Mouse (Mus musculus): ENCODE results near the gene Tmem164.

The Tmem164 gene

DNA sequence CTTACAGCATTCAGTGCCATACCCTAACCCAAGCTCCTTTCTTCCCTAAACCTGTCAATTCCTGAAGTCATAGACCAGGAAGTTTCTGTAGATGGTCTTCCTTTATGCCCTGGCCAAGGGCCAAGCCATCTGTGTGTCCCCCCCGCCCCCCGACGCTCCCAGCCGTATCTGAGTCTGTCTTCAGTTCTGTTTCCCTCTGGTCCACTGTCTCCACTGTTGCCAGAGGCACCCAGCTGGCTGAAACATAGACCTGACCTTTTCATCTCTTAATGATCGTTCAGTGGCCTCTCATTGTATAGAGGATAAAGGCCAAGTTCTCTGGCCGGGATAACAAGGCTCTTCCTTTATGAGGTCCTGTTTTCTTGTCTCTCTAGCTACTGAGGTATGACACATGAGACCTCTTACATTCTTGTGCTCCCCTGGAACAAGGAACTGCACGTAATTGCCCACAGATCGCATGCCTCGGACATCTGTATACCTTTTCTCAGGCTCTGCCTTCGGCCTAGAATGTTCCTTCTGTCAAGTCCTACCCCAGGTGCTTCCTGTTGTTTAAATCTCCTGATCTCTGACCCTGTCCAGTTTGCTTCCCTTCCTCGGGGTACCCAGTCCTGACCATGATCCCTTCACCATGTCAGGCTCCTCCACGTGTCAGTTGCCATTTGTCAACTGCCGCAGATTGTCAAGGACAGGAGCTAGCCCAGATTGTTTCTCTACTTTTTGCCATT lies 147.1 kb downstream of the Tmem164 start:
- CTCF ChIA-PET: interaction anchor here (0.5 to 0.6 kb wide), 2 partner anchors 13 to 231 kb away, joined by 3 to 5 read pairs; no protein-coding TSS in a partner anchor

- CTCF ChIA-PET: interaction anchor here (0.5 kb wide), 1 partner anchor 14 kb away, joined by 5 read pairs; no protein-coding TSS in a partner anchor
These were observed 148.1 kb downstream of the Tmem164 start for GRCm38 (mm10) chrX:142829267-142829666.

DNA sequence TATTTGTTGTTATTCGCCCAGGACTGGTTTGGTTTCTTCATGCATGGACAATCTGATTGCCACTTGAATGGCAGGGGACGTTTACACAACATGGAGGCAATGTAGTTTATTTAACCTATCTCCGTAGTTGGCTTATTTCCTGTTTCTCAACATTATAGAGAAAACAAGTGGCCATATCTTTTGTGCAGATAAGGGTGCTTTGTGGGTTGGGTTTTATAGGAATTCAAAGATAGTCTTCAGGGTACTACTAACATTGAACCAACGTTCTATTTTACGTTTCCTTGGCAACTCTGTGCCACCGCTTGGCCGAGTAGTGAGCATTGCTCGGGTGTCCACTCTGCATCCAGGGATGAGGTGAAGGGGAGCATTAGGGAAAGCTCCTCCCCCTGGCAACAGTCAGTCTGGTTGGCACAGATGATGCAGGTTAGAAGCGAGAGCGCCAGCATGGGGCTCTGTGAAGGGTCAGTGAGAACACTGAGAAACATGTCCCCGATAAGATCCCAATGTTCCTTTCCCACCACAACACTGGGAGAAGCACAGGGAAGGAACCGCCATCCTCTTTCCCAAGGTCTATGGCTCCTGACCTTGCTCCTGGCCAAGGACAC lies 148.8 kb downstream of the Tmem164 start:
- CTCF ChIA-PET: no interaction called here

GRCm38 (mm10) chrX:142830572-142830971 lies 149.4 kb downstream of the Tmem164 start:
- CTCF ChIA-PET: interaction anchor here (0.6 kb wide), 1 partner anchor 465 kb away, joined by 3 read pairs; no protein-coding TSS in a partner anchor

DNA sequence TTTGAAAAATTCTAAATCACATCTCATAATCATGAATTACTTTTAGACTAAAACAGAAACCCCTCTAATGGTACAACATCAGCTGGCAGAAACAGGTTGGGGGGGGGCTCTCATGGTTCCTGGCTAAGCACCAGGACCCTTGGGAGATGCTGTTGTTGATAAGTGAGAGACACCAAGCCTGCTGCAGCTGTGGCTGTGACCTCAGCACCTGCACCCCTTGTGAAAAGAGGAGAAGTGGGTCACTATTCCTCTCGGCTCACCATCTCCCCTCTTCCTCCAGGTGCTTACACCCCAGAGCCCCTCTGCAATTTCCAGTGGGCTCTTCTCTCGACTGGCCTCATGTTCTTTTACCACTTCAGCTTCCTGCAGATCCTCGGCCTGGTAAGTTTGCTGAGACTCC lies 151.0 kb downstream of the Tmem164 start:
- CTCF ChIA-PET: no interaction called here

- CTCF ChIA-PET: interaction anchor here (0.7 kb wide), 1 partner anchor 389 kb away, joined by 3 read pairs; no protein-coding TSS in a partner anchor
These were observed 152.1 kb downstream of the Tmem164 start for GRCm38 (mm10) chrX:142833164-142833796.

DNA sequence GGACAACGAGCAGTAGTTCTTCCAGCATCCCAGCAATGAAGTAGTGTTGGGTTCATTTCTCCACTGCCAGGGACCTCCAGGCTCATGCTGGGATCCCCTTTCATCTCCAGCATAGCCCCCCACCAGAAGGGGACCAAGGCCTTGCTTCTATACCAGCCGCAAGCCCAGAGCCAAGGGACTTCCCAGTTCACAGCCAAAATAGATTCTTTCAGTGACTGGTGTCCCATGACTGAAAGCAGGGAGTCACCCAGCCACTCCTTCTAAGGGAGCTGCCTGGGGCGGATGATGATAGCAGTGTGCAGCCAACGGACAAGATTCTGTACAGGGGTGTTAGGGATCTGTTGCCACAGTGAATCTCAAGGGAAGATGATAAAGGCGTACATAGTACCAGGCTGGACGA lies 153.6 kb downstream of the Tmem164 start:
- CTCF ChIA-PET: no interaction called here

- CTCF ChIA-PET: no interaction called here
These were observed 155.2 kb downstream of the Tmem164 start for GRCm38 (mm10) chrX:142836399-142836798.

GRCm38 (mm10) chrX:142837316-142837715 lies 156.1 kb downstream of the Tmem164 start:
- CTCF ChIA-PET: no interaction called here

DNA sequence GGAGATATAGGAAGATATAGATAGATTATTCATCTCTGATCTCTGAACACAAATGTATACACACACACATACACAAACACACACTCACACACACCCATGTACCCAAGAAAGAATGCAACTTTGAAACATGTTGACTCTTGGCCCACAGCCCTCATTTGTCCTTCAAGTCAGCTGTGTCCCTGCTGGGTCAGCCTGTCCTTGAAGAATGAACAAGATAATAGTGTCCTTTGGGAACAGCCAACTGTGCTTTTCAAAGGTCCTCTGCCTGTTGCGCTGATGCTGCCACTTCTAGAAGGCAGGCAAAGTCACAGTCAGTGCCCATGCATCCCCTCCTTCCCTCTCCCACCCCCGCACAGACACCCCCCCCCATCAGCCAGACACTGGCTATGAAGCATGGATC lies 157.6 kb downstream of the Tmem164 start:
- CTCF ChIA-PET: no interaction called here

DNA sequence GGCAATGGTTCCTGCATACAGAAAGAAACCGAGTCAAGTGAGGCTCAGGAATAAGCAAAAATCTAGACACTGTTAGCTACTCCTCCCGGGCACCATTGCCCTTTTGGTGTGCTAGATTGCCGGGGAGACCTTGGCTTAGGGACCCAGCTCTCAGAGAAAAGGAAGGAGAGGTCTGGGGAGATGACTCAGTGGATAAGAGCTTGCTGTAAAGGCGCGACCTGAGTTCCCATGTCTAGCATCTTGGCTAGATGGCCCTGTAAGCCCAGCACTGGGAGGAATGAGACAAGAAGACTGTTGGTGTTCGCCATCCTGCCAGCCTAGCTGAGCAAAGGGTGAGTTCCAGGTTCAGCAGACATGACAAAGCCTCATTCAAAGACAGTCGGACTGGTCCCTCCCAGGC lies 158.2 kb downstream of the Tmem164 start:
- CTCF ChIA-PET: no interaction called here

DNA sequence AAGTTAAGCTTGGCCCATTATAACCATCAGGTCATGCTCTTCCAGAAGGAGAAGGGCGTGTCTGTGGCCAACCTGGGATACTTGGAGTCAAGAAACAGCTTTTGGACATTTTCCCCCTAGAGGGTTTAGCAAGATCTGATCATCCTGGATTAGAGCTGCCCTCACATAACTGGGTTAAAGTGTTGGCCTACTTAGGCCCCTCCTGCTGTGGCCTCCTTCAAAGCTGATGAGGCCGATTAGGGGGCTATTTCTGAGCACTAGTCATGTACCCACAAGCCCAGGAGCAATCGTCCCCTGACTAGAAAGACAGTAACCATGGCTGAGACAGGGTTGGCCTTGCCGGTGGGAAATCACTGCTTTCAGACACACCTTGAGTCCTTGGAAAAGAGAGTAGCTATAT lies 160.7 kb downstream of the Tmem164 start:
- CTCF ChIA-PET: interaction anchor here (0.5 kb wide), 1 partner anchor 24 kb away, joined by 7 read pairs; no protein-coding TSS in a partner anchor

GRCm38 (mm10) chrX:142846266-142846665 lies 165.1 kb downstream of the Tmem164 start:
- CTCF ChIA-PET: no interaction called here

DNA sequence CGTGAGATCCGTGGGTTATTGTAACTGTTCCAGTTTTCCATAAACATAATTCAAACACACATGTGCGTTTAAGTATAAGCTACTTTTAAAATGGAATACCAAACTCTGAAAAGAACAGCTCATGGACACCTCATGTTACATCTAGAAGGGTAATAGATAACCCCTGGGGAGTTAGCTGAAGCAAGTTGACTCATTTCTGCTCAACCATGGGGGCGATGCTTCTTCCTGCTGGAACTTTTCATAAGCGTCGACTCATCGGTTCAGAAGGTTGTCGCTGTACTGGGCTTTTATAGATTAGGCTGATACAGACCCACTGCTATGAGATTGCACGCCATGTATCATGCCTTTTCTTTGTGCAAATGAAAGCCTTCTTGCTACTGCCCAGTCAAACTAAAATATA lies 166.8 kb downstream of the Tmem164 start:
- CTCF ChIA-PET: no interaction called here

DNA sequence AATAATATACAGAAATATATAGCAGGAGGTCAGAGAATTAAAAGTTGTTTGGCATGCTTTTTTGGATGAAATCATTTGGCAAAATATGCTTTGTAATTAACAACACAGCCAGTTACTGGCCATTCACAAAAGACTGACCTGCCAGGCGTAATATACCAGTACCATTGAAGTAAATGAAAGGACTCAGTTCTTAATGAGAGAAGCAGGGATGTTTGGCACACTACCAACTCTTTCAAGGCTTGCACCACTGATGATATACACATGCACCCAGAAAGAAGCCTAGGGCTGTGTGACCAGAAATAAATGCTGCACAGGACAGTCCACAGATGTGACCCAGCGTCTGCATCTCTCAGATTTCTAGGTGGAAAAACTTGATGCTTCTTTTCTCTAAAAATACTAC lies 188.6 kb downstream of the Tmem164 start:
- CTCF ChIA-PET: no interaction called here

DNA sequence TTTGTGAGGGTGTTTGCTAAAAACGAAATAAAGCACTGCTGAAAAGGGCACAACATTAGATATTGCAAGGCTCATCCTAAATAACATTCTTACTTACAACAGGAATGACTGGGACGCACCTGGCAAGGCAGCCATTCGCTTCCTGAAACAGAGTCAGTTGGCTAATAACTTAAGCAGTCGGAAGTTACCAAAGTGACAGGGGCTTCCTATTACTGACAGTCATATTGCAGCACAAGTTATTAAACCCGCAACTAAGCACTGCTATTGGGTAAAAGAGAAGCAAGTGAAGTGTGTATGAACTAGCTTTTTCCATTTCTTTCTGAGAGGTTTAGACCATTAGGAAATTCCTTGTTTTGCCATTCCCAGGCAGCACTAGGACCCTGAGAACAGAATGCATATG lies 201.0 kb downstream of the Tmem164 start:
- CTCF ChIA-PET: no interaction called here

- CTCF ChIA-PET: no interaction called here
These were observed 202.4 kb downstream of the Tmem164 start for GRCm38 (mm10) chrX:142883593-142883992.

DNA sequence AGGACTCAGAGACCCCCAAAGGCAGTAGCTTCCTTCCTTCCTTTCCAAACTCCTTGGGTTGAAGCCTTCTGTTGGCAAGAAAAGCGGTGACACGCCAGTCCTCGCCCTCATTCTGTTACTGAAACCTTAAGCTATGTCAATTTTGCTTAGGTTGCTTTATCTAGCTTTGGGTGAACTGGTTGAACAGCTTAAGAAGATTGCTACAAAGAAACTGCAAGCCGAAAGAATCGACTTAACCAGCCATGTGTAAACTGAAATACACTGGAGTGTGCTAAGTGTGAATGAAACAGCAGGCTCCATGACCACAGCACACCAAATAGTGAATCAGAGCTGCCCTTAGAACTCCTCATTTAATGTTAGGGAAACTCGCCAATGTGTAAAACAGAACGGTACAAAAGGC lies 204.8 kb downstream of the Tmem164 start:
- CTCF ChIA-PET: no interaction called here

Measured in spleen, embryonic (tissue).